Mouse (Mus musculus): ENCODE measurements around the gene Aff3. TPM values are rescaled to one million over a fixed set of nuclear protein-coding genes. Genes with fewer than 3 reads are reported as not detected.

Aff3 gene
- polyA plus RNA-seq, 1 experiment = 5.0 TPM

DNA sequence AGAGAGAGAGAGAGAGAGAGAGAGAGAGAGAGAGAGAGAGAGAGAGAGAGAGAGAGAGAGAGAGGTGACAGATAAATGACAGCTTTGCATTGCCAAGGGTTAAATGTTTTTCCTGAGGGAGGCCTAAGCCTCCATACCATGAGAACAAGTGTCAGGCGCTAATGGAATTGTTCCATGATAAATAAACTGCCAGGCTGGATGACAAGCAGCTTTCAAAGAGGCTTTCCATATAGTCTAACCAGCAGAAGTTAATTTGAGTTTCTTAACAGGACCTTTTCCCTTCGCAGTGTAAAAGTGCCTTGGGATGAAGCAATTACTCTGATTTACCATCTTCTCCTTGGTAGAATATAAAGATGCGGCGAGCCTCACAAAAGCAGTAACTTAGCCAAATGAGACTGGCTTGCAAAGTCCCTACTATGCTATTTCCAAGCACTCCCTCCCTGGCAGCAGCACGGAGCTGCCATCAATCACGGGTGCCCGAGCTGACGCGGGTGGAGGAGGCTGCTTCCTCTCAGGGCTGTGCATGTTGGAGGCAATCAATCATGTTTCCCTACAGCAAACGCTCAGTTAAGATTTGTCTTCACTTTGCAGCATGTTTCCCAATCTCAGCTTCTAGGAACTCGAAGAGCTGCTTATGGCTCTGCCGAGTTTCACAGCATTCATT is 119.3 kb downstream of the Aff3 start:
- DNase-seq (ENCODE audit: low read depth) = no peak

DNA sequence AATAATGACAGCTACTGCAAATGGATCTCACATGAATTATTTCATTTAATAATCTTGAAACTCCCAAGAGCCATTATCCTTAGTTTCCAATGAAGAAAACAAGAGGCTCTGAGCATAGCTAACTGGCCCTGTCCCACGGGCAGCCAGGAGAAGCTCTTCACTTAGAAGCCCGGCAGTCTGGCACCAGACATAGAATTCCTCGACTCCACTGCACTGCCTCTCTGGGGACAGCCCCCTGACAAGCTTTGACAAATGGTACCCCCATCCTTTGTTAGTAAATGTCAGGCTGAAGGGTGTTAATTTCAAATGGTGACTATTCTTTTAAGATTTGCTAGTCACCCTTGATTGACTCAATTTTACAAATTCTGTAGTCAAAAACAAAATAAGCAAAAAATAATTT is 120.3 kb downstream of the Aff3 start:
- no peak for DNase-seq (ENCODE audit: low read depth)

DNA sequence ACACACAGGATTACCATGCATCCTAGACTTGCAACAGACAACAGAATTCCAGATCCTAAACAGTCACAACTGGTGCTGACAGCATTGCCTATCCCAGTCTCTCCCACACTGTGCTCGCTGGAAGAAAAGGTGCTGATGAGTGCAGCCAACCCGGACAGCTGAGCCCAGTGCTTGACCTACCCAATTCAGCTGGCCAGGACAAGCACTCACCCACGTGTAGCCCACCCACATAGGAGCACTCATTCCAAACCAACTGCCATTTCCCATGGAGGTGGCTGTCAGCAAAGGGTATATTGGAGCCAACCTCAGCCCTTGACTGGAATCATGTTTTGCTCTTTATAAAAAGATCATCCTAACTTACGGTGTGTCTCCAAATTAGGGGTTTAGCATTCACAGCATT is 123.2 kb downstream of the Aff3 start:
- DNase-seq (ENCODE audit: low read depth) = no peak

DNA sequence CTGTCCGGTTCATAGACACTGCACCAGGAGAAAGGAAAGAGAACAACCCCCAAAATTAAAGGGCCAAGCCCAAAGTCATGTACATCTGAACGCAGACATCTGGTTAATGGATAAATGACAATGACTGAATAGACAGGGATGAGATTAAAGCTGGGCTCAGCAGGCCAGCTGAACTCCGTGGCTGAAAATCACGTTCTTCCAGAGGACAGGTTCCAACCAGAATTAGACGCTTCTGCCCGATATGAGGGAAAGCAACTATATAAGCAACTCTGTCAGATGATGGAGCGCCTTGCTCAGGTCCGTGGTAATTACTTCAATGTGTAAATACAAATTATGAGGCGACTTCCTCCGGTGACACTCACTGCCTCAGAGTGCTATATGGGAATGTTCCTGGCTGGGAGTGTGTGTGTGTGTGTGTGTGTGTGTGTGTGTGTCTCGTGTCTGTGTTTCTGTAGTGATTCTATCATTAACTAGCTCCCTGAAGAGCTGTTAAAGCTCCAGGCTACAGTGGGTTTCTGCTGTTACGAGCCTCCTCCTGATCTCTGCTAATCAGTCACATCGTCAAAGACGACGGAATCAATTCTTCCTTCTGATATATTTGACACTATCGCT is 127.7 kb downstream of the Aff3 start:
- no peak for DNase-seq (ENCODE audit: low read depth)

DNA sequence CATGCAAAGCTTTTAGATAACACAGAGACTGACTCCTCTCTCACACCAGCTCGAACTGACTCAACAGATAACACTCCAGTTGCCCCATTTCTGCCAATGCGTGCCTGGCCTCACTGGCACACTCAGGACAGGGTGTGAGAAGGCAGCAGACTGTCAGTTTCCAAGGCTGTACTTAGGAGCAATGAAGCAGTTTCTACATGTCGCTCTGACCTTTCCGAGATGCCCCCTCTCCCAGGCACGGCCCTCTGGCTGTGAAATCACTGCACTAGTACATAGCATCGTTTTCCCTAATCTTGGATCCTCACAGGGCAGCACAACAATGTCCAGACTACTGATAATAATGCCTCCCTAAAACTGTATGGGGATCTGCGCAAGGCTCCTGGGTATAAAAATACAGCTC is 132.2 kb downstream of the Aff3 start:
- DNase-seq (ENCODE audit: low read depth) = no peak

DNA sequence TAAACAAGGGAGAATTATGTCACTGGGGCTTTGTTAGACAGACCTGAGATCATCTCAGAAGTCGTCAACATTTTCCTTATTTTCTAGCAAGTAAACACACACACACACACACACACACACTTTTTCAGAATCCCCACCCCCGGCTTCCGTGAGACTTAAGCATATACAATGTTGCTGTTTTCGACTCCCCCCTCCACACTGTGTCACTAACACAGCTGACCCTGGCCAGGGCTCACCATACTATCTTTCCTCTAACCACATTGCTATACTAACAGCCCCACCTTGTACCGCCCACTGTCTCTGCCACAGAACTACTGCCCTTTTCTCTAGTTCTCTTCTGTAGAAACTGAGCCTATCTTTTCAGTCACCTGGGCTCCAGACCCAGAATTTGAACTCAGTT is 136.1 kb downstream of the Aff3 start:
- DNase-seq (ENCODE audit: low read depth) = no peak

DNA sequence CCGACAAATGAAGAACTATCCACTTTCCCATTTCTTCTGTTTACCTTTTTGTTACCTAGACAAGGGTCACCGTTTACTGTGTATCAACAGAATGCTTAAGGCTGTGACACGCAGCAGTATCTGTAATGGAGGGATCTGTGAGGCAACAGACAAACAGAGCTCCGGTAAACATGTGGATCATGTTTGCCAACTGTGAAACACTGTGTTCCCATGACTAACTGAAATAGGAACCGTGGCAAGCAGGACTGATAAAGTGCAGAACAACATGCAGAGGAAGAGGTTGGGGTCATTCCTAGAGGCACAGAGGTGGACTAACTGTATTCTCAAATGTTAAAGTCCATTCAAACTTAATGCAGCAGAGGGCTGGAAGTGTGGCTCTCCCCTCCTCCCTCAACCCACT is 138.2 kb downstream of the Aff3 start:
- no peak for DNase-seq (ENCODE audit: low read depth)

DNA sequence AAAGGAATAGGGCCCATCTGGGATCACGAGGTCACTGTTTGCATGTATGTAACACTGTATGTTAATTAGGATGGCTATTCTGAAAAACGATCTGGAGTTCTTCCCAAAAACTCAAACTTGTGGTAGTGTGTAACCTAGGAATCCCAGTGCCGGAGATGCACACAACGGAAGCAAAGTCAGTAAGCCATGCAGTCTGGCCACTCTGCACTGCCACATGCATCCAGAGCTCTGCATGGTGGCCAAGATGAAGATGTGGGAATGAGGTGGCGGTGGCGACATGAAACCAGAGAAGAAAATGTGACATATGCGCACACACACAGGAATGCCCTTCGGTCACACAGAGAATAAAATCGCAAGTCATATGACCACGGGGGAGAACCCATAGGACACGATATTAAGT is 143.1 kb downstream of the Aff3 start:
- DNase-seq (ENCODE audit: low read depth) = no peak

DNA sequence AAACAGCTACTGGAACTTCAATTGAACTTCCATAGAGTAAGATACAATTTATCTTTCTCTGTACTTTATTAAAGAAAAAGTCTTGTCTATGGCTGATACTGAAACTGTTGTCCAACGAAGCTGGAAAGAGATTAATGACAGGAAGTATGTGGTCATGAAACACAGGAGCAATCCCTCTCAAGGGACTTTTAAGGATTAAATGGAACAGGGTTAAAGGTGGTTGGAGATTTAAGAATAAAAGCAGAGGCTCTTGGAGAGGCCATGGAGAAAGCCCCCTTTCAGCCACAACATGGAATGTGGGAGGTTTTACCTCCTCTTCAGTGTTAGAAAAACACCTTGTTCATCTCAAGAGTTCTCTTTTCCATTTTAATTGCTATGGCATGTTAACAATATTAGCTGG is 148.5 kb downstream of the Aff3 start:
- DNase-seq (ENCODE audit: low read depth) = no peak

DNA sequence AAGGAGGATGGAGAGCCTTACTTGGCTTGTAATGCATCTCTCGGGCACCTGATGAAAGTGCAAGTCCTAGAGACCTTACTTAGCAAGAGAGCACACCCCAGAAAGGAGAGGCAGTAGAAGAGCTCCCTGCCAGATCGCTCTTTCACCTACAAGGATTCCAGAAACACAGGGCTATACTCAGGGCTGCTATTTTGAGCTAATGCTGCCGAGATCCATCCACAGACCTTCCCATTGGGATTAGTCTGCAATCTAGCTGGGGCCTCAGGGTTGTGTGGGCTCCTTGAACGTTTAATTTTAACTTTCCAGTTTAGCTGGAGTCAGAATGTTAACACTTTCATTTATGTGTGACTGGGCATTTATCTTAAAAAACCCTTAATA is 150.1 kb downstream of the Aff3 start:
- no peak for DNase-seq (ENCODE audit: low read depth)

DNA sequence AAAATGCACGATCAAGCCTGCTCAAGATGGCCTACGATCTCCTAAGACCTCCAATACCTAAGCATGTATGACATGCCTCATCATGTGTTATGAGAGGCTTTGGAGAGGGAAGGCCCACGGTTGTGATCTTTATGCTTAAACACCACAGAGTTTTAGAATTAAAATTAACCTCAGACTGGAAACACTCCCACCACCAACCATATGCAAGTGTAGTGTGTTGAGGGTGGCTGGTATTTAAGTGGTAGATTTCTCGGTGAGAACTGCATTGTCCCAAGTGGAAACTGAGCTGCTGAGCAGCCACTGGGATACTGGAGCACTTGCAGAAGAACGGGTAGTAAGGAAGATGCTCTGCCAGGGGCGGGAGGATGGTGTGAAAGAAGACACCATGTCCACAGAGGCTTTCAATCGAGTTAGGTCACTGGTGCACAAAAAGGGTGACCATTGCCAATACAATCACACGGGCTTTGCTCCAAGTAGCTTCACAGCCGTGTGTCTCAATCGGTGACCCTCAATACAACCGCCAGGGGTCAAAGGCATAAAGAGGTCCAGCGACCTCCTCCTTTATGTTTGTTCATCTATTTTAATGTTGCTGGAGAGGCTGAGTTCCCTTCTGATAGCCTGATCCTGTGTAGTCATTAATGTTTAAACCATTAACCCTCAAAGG is 150.7 kb downstream of the Aff3 start:
- no peak for DNase-seq (ENCODE audit: low read depth)

DNA sequence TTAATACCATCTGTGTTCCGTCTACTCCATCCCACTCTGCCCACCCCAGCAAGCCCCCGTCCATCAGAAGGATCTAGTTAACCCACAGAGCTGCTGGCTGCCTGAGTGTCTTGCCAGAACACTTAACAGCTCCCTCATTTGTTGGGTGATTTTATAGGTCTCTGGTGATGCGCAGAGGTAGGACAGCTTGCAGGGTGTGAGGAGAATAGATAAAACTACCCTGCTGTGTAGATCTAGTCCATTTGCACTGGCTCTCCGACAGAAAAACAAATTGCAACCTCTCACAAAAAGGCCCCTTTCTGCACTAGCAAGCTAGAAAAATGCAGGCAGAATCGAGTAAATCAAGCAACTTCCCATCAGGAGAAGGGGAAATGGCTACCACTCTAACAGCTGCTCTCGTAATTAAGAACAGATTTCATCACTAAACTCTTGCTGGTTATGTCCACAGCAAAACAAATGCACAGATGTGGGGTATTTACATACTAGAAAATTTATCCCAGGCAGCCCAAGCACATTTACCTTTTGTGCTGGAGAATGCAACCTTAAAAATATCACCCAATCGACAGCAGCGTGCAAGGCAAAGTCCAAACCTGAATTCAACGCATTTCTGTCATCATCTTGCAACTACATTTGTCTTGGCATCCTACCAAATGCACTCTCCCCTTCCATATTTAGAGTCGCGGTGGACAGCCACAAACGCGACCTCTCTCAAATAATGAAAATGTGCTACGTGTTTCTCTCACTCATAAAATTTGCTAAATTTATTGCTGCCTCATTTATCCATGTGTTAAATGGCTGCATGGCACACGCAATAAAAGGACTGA is 152.3 kb downstream of the Aff3 start:
- DNase-seq (ENCODE audit: low read depth) = no peak

DNA sequence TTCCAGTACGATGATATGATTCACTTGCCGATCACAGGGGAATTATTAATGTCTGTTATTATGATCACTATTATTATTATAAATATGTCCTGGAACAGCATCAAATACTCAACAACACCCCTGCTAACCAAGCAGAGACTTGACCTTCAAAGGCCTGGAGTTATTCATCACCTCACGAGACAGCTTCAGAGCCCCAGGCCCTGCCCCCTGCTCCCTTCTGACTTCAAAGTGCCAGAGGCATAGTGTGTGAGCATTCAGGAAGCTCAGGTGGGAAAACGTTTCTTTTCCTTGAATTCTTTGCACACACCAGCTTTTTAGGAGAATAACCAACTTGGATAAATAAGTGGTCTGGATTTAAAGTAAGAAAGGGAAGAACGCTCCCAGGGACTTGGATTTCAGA is 153.7 kb downstream of the Aff3 start:
- no peak for DNase-seq (ENCODE audit: low read depth)

DNA sequence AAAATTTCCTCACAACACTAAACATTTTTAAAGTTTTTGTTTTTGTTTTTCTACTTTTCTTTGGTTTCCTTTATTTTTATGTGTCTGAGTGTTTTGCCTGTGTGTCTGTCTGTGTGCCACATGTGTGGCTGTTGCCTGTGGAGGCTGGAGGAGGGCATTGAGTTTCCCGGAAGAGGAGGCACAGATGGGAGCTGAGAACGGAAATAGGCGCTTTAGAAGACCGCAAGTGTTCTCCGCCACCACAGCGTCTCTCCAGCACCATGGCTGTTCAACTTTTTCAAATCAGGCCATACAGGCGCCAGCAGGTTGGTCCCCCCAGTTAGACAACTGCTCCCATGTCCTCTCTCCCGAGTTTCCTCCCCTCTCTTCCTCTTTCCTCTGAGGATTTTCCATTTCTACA is 155.5 kb downstream of the Aff3 start:
- DNase-seq (ENCODE audit: low read depth) = no peak

DNA sequence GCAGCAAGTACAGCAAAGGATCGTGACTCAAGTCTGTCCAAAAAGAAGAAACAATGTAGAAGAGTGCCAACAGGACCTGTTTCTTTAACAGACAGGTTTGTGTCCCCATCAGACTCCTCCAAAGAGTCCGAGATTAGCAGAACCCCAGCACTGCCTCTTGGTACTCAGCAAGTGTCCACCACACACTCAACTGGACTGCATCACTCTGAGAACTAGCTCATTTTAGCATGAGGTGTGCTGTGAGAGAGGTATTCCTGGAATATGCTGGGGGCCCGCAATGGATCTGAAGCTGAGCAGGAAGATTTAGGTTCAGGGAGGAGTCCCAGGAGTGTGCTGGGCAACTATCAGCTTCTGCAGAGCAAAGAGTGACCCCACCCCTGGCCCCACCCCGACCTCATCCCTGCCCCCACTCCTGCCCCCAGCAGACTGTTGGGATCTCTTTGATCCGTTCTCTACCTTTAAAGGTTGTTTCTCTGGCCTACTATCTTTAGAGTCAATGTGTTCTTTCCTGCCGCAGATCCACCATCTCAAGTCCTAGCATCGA is 157.0 kb downstream of the Aff3 start:
- no peak for DNase-seq (ENCODE audit: low read depth)

DNA sequence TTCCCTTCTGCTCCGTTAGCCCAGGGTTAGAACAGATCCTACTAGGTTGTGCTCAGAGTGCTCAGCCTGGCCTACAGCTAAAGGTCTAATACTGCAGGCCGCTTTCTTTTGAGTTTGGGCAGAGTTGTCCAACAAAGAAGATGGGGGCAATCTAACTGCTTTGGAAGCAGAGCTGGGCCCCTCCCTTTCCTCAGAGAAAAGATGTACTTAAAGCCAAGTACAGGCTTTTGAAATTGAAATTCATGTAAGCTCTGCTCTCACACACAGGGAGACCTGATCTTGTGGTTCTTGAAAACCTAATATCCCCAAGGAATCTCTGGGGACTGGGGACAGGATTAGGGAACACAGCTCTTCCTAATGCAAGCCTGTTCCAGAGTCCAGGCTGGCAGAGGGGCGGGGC is 158.4 kb downstream of the Aff3 start:
- no peak for DNase-seq (ENCODE audit: low read depth)

DNA sequence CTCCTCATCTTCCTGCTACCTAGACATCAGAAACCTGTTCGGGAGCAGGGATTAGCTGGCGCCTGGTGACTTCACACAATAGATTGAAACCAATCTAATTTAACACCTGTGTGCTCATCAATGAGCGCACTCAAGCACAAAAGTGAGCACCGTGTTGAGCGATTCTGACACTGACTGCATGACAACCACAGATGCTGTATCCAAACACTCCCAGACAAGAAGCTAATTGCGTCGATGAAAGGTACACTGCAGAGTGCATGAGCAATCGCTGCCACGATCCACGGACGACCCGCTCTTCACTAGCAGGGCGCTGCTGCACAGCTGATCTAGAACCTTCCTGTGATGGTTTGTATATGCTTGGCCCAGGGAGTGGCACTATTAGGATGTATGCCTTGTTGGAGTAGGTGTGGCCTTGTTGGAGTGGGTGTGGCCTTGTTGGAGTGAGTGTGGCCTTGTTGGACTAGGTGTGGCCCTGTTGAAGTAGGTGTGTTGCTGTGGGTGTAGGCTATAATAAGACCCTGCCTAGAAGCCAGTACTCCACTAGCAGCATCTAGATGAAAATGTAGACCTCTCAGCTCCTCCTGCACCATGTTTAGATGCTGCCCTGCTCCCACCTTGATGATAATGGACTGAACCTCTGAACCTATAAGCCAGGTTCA is 161.2 kb downstream of the Aff3 start:
- no peak for DNase-seq (ENCODE audit: low read depth)

DNA sequence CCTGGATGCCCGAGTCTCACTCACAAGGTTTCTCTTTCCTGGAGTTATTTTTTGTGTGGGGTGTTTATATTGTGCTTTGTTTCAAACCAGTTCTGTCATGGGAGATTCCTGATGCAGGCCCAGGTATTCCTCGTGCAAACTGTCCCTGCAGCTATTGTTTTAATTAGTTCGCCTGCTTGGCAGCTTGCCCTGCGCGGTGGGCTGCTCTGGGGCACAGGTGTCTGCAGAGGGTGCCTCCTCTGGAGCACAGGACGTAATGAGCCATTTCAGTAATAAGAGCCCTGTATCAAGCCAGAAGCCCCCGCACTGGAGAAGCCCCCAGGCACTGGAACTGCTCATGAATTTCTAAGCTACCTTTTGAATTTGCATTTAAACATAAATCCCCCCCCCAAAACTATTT is 162.0 kb downstream of the Aff3 start:
- DNase-seq (ENCODE audit: low read depth) = no peak

DNA sequence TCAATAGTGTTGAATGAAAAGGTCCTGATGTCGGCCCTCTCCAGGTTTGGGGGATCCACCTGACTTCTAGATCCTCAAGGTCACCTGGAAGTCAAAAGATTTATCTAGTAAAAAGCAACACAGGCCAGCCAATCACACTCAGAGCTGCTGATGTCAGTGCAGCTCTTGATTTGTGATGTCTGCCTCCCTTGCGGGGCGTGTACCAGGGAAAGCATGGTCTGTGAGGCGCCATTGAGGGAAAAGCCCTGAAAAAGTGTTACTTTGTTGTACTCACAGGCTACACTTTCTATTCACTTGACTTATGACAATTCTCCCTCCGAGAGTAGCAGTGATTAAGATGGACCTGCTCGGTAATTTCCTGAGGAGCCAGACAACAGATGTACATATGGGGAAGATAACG is 163.5 kb downstream of the Aff3 start:
- DNase-seq (ENCODE audit: low read depth) = no peak

DNA sequence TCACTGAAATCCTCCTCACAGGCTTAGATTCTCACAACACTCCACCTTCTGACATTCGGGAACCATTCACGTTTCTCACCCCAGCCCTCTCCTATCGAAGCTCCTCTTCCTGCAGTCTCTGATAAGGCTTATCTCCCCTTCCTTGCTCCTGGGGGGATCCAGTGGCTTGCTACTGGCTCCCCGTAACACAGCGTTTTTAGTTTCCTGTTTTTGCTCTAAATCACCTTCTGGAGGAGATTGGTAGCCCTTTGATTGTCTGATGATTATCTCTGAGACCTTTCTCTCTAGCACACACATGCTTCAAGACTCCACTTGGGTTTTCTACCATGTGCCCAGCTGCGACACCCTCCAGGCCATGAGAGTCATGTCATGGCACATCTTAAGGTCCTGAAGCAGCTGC is 165.3 kb downstream of the Aff3 start:
- no peak for DNase-seq (ENCODE audit: low read depth)

DNA sequence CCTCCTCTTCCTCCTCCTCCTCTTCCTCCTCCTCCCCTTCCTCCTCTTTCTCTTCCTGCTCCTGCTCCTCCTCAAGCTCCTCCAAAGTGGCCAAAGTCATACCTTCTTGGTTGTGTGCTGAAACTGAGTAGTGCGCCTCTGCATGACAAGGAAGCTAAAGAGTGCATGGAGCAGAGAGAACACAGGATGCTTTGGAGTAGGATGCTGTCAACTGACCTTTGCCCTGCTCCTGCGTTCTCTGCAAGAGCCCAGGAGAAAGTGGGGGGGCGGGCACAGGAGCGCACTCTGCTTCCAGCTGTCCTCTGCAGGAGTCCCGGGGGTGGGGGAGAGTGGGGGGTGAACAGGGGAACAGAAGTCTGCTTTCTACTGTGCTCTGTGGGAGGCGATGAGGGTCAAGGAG is 167.2 kb downstream of the Aff3 start:
- DNase-seq (ENCODE audit: low read depth) = no peak

Measured in gonadal fat pad, adult 2 months (tissue).